Mouse (Mus musculus): ENCODE measurements at regions not wholly inside any gene's neighbourhood (a gene's known extent, or its start where the extent isn't known, plus 50 kb on each side); places are given as distances from the start of the nearest gene placed in this dataset.

GRCm38 (mm10) chr8:100678580-100678979, 1262.3 kb upstream of the Cdh8 start:
- Histone ChIP-seq H3K4me3 (ENCODE audit: low read depth, low read length) (no peak overlapping the region), H3K9ac (ENCODE audit: low read depth, low read length) (no peak overlapping the region), H3K27ac (ENCODE audit: low read depth, low read length) (no peak overlapping the region), H3K27me3 (ENCODE audit: control insufficient read depth, insufficient read depth, low read length) (no peaks in the 10 kb centered on the region), H3K4me1 (replicated peaks; ENCODE audit: control insufficient read depth, insufficient read depth, low read length) (no peaks in the 10 kb centered on the region), H3K36me3 (ENCODE audit: control insufficient read depth, insufficient read depth, low read length) (no peaks in the 10 kb centered on the region), H3K4me2 (replicated peaks; ENCODE audit: low read depth, low read length) (no peak overlapping the region), H3K9me3 (ENCODE audit: control insufficient read depth, low read length) (no peaks in the 10 kb centered on the region)
- WGBS = 87% methylated on average over 3 of the region's 3 CpGs
- ATAC-seq (ENCODE audit: low FRiP score) (no peak), DNase-seq (ENCODE audit: low spot score) (no peak)
